Mouse (Mus musculus) CH12.LX (cell line): ENCODE measurements around the gene Tpm1. TPM values are rescaled to one million over a fixed set of nuclear protein-coding genes. Genes with fewer than 3 reads are reported as not detected.

Experiments
- DNase-seq: peaks from one replicate; pipeline ENCODE4 v3.0.0-alpha.2; 2013; ENCODE audit errors: extremely low read depth
- H3K27ac ChIP-seq: 2 replicates; pipeline ENCODE4 v1.5.1; 2012; ENCODE audit warnings: low read depth, mild to moderate bottlenecking, control low read depth, moderate library complexity; ENCODE audit not compliant: insufficient read depth
- H3K27me3 ChIP-seq: replicated peaks from 2 replicates; pipeline ENCODE3; 2012; ENCODE audit warnings: inconsistent platforms
- H3K36me3 ChIP-seq, 2 experiments: replicated peaks in 1 of 2; 2 replicates each; pipeline versions ENCODE3 to v1.6.1; 2012; ENCODE audit warnings: inconsistent platforms in 1 of 2, low read length in 1 of 2, mild to moderate bottlenecking in 1 of 2, mixed read lengths in 1 of 2, moderate library complexity in 1 of 2; ENCODE audit not compliant: control insufficient read depth in 1 of 2, insufficient read depth in 1 of 2
- H3K4me1 ChIP-seq, 2 experiments: 2 replicates each; pipeline ENCODE4 v1.6.1; 2012; ENCODE audit warnings: inconsistent platforms in 1 of 2, moderate library complexity in 1 of 2; ENCODE audit not compliant: insufficient read depth in 2 of 2, control insufficient read depth in 1 of 2
- H3K4me2 ChIP-seq: 2 replicates; pipeline ENCODE4 v1.6.1; 2012; ENCODE audit warnings: low read depth, mild to moderate bottlenecking, control low read depth; ENCODE audit not compliant: poor library complexity, insufficient read depth, severe bottlenecking
- H3K4me3 ChIP-seq, 3 experiments: fragments of 150-350 bp in 1 of 3; sonication (generic) in 1 of 3; replicated peaks in 1 of 3; 2 replicates each; pipeline versions ENCODE3 to v1.5.1; 2011 to 2012; ENCODE audit warnings: low read depth in 2 of 3, low read length in 2 of 3, mild to moderate bottlenecking in 2 of 3, moderate library complexity in 2 of 3, control low read depth in 1 of 3, improper control_type of control experiment in 1 of 3, inconsistent platforms in 1 of 3, mixed read lengths in 1 of 3; ENCODE audit not compliant: poor library complexity in 1 of 3
- H3K79me2 ChIP-seq: replicated peaks from 2 replicates; pipeline ENCODE4 v1.6.1; 2012; ENCODE audit warnings: mild to moderate bottlenecking, moderate library complexity; ENCODE audit not compliant: control insufficient read depth, poor library complexity, insufficient read depth, severe bottlenecking; ENCODE audit errors: extremely low read depth
- H3K9ac ChIP-seq: 2 replicates; pipeline ENCODE4 v1.6.1; 2012; ENCODE audit warnings: low read depth, mild to moderate bottlenecking, control low read depth, moderate library complexity; ENCODE audit not compliant: insufficient read depth
- H3K9me3 ChIP-seq: replicated peaks from 2 replicates; pipeline ENCODE3; 2012; ENCODE audit warnings: low read length, inconsistent platforms, mixed read lengths
- BHLHE40 ChIP-seq: IDR thresholded peaks from 2 replicates; pipeline ENCODE4 v1.6.1; 2011; ENCODE audit warnings: mild to moderate bottlenecking, low read depth, low read length, improper control_type of control experiment
- CHD1 ChIP-seq: IDR thresholded peaks from 2 replicates; pipeline ENCODE4 v1.6.1; 2012; ENCODE audit warnings: low read depth, low read length, improper control_type of control experiment, inconsistent platforms
- CHD2 ChIP-seq: IDR thresholded peaks from 2 replicates; pipeline ENCODE4 v1.6.1; 2011; ENCODE audit warnings: low read length, improper control_type of control experiment
- CTCF ChIP-seq, 2 experiments: IDR thresholded peaks in 1 of 2; conservative IDR thresholded peaks in 1 of 2; 2 replicates each; pipeline ENCODE4 v1.5.1; 2011 to 2012; ENCODE audit warnings: low read depth in 2 of 2, low read length in 2 of 2, improper control_type of control experiment in 1 of 2, inconsistent platforms in 1 of 2, mild to moderate bottlenecking in 1 of 2, moderate library complexity in 1 of 2
- E2F4 ChIP-seq: IDR thresholded peaks from 2 replicates; pipeline ENCODE4 v1.6.1; 2011; ENCODE audit warnings: low read depth, low read length, improper control_type of control experiment; ENCODE audit not compliant: insufficient replicate concordance
- ELF1 ChIP-seq: IDR thresholded peaks from 2 replicates; pipeline ENCODE4 v1.6.1; 2014; ENCODE audit warnings: low read depth, mild to moderate bottlenecking, inconsistent platforms, low read length, improper control_type of control experiment
- EP300 ChIP-seq: IDR thresholded peaks from 2 replicates; pipeline ENCODE4 v1.6.1; 2011; ENCODE audit warnings: low read length, improper control_type of control experiment
- ETS1 ChIP-seq: conservative IDR thresholded peaks from 2 replicates; pipeline ENCODE4 v1.6.1; 2012; ENCODE audit warnings: low read depth, mild to moderate bottlenecking, inconsistent platforms, low read length, improper control_type of control experiment, moderate library complexity
- GABPA ChIP-seq: IDR thresholded peaks from 2 replicates; pipeline ENCODE4 v1.6.1; 2012; ENCODE audit warnings: low read depth, low read length, improper control_type of control experiment, inconsistent platforms; ENCODE audit not compliant: insufficient replicate concordance
- IRF4 ChIP-seq: IDR thresholded peaks from 2 replicates; pipeline ENCODE4 v1.6.1; 2014; ENCODE audit warnings: low read depth, mild to moderate bottlenecking, inconsistent platforms, low read length, improper control_type of control experiment
- JUN ChIP-seq: IDR thresholded peaks from 2 replicates; pipeline ENCODE4 v1.6.1; 2011; ENCODE audit warnings: low read depth, mild to moderate bottlenecking, low read length, improper control_type of control experiment, moderate library complexity; ENCODE audit not compliant: insufficient read depth
- JUND ChIP-seq: conservative IDR thresholded peaks from 2 replicates; pipeline ENCODE4 v1.6.1; 2011; ENCODE audit warnings: low read depth, low read length, improper control_type of control experiment
- KAT2A ChIP-seq: IDR thresholded peaks from 2 replicates; pipeline ENCODE4 v1.6.1; 2012; ENCODE audit warnings: low read length, improper control_type of control experiment, inconsistent platforms; ENCODE audit not compliant: insufficient replicate concordance
- MAFK ChIP-seq: IDR thresholded peaks from 2 replicates; pipeline ENCODE4 v1.6.1; 2011; ENCODE audit warnings: low read length, improper control_type of control experiment; ENCODE audit not compliant: insufficient replicate concordance
- MEF2A ChIP-seq: IDR thresholded peaks from 2 replicates; pipeline ENCODE4 v1.6.1; 2014; ENCODE audit warnings: low read depth, mild to moderate bottlenecking, inconsistent platforms, low read length, improper control_type of control experiment, borderline replicate concordance
- NELFE ChIP-seq: IDR thresholded peaks from 2 replicates; pipeline ENCODE4 v1.6.1; 2011; ENCODE audit warnings: low read depth, low read length, improper control_type of control experiment
- POLR2A ChIP-seq: IDR thresholded peaks from 2 replicates; pipeline ENCODE4 v1.6.1; 2011; ENCODE audit warnings: low read depth, mild to moderate bottlenecking, improper control_type of control experiment, low read length
- POLR2AphosphoS2 ChIP-seq: IDR thresholded peaks from 2 replicates; pipeline ENCODE4 v1.6.1; 2011; ENCODE audit warnings: low read depth, low read length, improper control_type of control experiment
- RAD21 ChIP-seq: IDR thresholded peaks from 2 replicates; pipeline ENCODE4 v1.6.1; 2011; ENCODE audit warnings: low read depth, mild to moderate bottlenecking, low read length, improper control_type of control experiment, moderate library complexity
- TBP ChIP-seq: conservative IDR thresholded peaks from 2 replicates; pipeline ENCODE4 v1.6.1; 2011; ENCODE audit warnings: low read depth, low read length, improper control_type of control experiment
- TCF12 ChIP-seq: IDR thresholded peaks from 2 replicates; pipeline ENCODE4 v1.6.1; 2014; ENCODE audit warnings: low read depth, mild to moderate bottlenecking, inconsistent platforms, low read length, improper control_type of control experiment
- ZC3H11A ChIP-seq: IDR thresholded peaks from 2 replicates; pipeline ENCODE4 v1.6.1; 2012; ENCODE audit warnings: low read depth, mild to moderate bottlenecking, inconsistent platforms, low read length, improper control_type of control experiment
- ZKSCAN1 ChIP-seq: IDR thresholded peaks from 2 replicates; pipeline ENCODE4 v1.6.1; 2012; ENCODE audit warnings: low read depth, inconsistent platforms, low read length, improper control_type of control experiment, borderline replicate concordance
- ZNF384 ChIP-seq: IDR thresholded peaks from 2 replicates; pipeline ENCODE4 v1.6.1; 2012; ENCODE audit warnings: low read depth, low read length, improper control_type of control experiment, inconsistent platforms
- dilution Hi-C: fragments of 300-500 bp; cut with MboI; formaldehyde crosslinking; loops from 2 replicates; pipeline ENCODE4 v1.14.3; 2020; ENCODE audit warnings: low sequenced_read_pairs; ENCODE audit not compliant: extremely low pct_unique_long_range_greater_than_20kb, extremely low pct_ligation_motif_present
- in situ Hi-C: fragments of 300-500 bp; cut with MboI; formaldehyde crosslinking; loops from 3 replicates; pipeline ENCODE4 v1.14.3; 2019; ENCODE audit warnings: low sequenced_read_pairs, low pct_ligation_motif_present, low pct_unique_long_range_greater_than_20kb, mixed read lengths
- polyA plus RNA-seq: library from polyadenylated mRNA; unstranded; fragments of >175 nt; gene quantifications from 2 replicates; pipeline ENCODE4 v1.2.1, GENCODE M21; 2012; ENCODE audit warnings: low read depth; ENCODE audit not compliant: insufficient read length
- total RNA-seq, 2 experiments: library from RNA; depleted of rRNA; stranded (reverse); fragments of 300-350 nt in 1 of 2; fragments of >200 nt in 1 of 2; gene quantifications; 2 replicates each; pipeline ENCODE4 v1.2.3; 2012 to 2014

Gene Tpm1
- total and polyA plus RNA-seq, 3 experiments, result 34.6 to 178 (median 63.1) TPM

- TF ChIP-seq CHD2, result no peak
- TF ChIP-seq MAFK, result no peak
- no peak for TF ChIP-seq BHLHE40
- peak; percentile 46 for TF ChIP-seq ZC3H11A
- 0 out of 2 replicates have a peak, but pooled peaks have one; percentile 13 for TF ChIP-seq ZNF384
- TF ChIP-seq JUND, result 0 out of 2 replicates have a peak, but pooled peaks have one; percentile 48
- TF ChIP-seq TBP, result no peak
- no peak for TF ChIP-seq GABPA
- TF ChIP-seq, all 38 proteins: peak for 11
These were observed 68.7 kb downstream of the Tpm1 start (continued) for GRCm38 (mm10) chr9:66980458-66980857.

- no peak overlapping the region for H3K27ac ChIP-seq
- DNase-seq, result peak; percentile 37
- TF ChIP-seq ETS1, result no peak
- TF ChIP-seq CTCF (conservative IDR thresholded peaks at IDR 0.05 in 1 of 2, IDR thresholded peaks at IDR 0.05 in 1 of 2; ENCODE audit: low read depth in 2 of 2, low read length in 2 of 2), result peak in 1 of 2 experiments; percentile 4; a peak in 1 of 4 replicates
- H3K4me2 ChIP-seq, result no peak overlapping the region
- in situ Hi-C loops (loop anchor here (25.0 kb wide), 1 partner anchor 466 kb away; the partner anchor contains the start of gene Fbxl22), dilution Hi-C loops (no loop called here)
- no peak overlapping the region for H3K4me3 ChIP-seq
- H3K4me1 ChIP-seq, result peaks cover 11 to 54% of the 10 kb centered on the region in 2 experiments; a peak in 3 of 4 replicates
- no peaks in the 10 kb centered on the region for H3K9me3 ChIP-seq
- H3K9ac ChIP-seq, result no peak overlapping the region
- no peaks in the 10 kb centered on the region for H3K79me2 ChIP-seq
- no peaks in the 10 kb centered on the region for H3K27me3 ChIP-seq
- peaks cover 0 to 2% of the 10 kb centered on the region in 2 experiments for H3K36me3 ChIP-seq
These were observed 70.7 kb downstream of the Tpm1 start for GRCm38 (mm10) chr9:66978468-66978867.

GRCm38 (mm10) chr9:66977982-66978381 is 71.2 kb downstream of the Tpm1 start:
- Histone ChIP-seq H3K9ac (no peak overlapping the region), H3K27me3 (no peaks in the 10 kb centered on the region), H3K27ac (no peak overlapping the region), H3K4me2 (peak overlapping the region; percentile 26; the same call in 1 of the 2 replicates), H3K36me3 (peaks cover 0 to 2% of the 10 kb centered on the region in 2 experiments), H3K9me3 (no peaks in the 10 kb centered on the region), H3K4me3 (no peak overlapping the region), H3K79me2 (no peaks in the 10 kb centered on the region), H3K4me1 (peaks cover 11 to 54% of the 10 kb centered on the region in 2 experiments; a peak in 3 of 4 replicates)
- peak; percentile 51 for DNase-seq
- TF ChIP-seq POLR2A (no peak), IRF4 (peak; percentile 95), RAD21 (no peak), E2F4 (no peak), ZKSCAN1 (no peak), ETS1 (peak; percentile 46; the same call in 1 of the 2 replicates), NELFE (no peak), EP300 (peak; percentile 90), BHLHE40 (peak; percentile 58; the same call in 1 of the 2 replicates), POLR2AphosphoS2 (no peak), TBP (no peak), MAFK (no peak), MEF2A (no peak), KAT2A (no peak), ZC3H11A (no peak), ZNF384 (peak; percentile 94), JUN (no peak), TCF12 (peak; percentile 29; the same call in 1 of the 2 replicates), CHD1 (no peak), ELF1 (0 out of 2 replicates have a peak, but pooled peaks have one; percentile 12)
- dilution Hi-C loops (no loop called here), in situ Hi-C loops (loop anchor here (25.0 kb wide), 1 partner anchor 466 kb away; the partner anchor contains the start of gene Fbxl22)
